Mouse (Mus musculus): ENCODE results near the gene Gnai2. TPM values are rescaled to one million over a fixed set of nuclear protein-coding genes. Genes with fewer than 3 reads are reported as not detected.

Gene Gnai2
- total RNA-seq, 2 experiments from 2014 or later, result 59.3 to 75.5 TPM

- no peak for DNase-seq (ENCODE audit: low spot score)
Measured at GRCm38 (mm10) chr9:107659961-107660360, 24.8 kb upstream of the Gnai2 start.

GRCm38 (mm10) chr9:107659551-107659950 is 24.4 kb upstream of the Gnai2 start:
- no peak for DNase-seq (ENCODE audit: low spot score)

- DNase-seq (ENCODE audit: low spot score), result no peak
Measured at GRCm38 (mm10) chr9:107658096-107658495, 22.9 kb upstream of the Gnai2 start.

GRCm38 (mm10) chr9:107657144-107657543 is 22.0 kb upstream of the Gnai2 start:
- DNase-seq (ENCODE audit: low spot score), result no peak

GRCm38 (mm10) chr9:107654585-107654984 is 19.4 kb upstream of the Gnai2 start:
- no peak for DNase-seq (ENCODE audit: low spot score)

DNA sequence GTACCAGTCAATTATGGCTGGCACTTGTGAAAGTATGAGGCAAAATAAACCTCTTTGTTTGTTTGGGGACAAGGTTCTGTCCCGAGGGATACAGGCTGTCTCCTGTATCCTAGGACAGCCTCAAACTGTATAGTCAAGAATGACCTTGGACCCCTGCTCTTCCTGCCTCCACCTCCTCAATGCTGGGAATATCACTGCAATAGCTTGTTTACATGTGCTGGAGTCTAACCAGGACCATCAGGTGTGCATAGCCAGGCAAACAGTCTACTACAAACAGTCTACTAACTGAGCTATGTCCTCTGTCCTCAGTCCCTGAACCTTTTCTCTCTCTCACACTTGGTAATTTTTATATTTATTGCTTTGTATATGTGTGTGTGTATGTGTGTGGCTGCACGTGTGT is 18.3 kb upstream of the Gnai2 start:
- no peak for DNase-seq (ENCODE audit: low spot score)

GRCm38 (mm10) chr9:107650708-107651481 is 15.7 kb upstream of the Gnai2 start:
- no peak for DNase-seq (ENCODE audit: low spot score)

DNA sequence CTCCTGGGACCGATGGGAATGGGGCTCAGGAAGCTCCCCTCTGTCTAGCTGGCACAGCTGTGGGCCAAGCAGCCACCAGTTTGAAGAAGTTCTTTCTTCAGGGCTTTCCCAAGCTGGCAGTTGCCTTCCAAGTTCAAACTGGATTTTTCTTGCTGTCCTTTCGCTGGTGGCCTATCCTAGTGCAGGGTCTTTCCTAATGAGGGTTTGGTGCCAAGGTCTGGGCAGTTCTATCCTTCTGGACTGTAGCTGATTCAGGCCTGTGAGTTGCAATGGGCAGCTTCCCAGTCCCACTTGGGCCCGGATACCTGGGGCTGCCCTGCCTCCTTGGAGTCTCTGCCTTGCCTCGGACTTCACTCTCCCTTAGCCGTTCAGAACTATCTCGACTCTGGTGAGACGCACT is 15.1 kb upstream of the Gnai2 start:
- no peak for DNase-seq (ENCODE audit: low spot score)

DNA sequence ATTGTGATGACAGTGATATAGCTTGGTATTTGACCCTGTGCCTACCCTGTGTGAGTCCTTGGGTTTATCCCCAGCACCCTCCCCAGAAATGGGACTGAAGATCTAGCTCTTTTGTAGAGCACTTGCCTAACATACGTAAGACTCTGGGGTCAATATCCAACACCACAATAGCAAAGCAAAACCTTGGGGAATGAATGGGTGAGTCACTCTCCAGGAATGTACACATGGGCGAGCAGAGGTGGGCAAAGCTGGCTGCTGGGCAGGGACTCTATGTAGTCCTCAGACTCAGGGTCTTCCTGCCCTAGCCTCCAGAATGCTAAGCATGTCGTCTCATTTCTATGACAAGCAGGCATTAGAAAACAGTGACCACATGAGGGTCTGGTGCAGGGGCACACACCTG is 13.6 kb upstream of the Gnai2 start:
- DNase-seq (ENCODE audit: low spot score), result no peak

GRCm38 (mm10) chr9:107646975-107647374 is 11.8 kb upstream of the Gnai2 start:
- DNase-seq (ENCODE audit: low spot score), result no peak

DNA sequence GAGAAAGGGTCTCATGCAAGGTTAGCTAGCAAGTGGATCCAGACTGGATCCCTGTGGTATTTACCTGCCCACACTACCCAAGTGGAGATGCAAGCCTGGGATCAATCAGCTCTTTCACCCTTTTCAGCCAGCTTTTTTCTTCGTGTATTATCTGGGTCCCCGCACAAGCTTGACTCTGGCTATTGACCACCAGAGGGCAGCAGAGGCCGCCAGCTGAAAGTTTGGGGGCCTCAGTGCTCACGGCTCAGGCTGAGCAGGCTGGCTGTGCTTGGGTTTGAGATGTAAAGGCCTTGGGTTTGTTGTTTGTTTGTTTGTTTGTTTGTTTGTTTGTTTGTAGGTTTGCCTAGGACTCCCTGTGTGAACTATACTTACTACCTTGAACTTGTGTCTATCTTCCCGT is 10.4 kb upstream of the Gnai2 start:
- peak; percentile 79 for DNase-seq (ENCODE audit: low spot score)

- DNase-seq (ENCODE audit: low spot score), result no peak
Measured at GRCm38 (mm10) chr9:107645153-107645510, 10.0 kb upstream of the Gnai2 start.

DNA sequence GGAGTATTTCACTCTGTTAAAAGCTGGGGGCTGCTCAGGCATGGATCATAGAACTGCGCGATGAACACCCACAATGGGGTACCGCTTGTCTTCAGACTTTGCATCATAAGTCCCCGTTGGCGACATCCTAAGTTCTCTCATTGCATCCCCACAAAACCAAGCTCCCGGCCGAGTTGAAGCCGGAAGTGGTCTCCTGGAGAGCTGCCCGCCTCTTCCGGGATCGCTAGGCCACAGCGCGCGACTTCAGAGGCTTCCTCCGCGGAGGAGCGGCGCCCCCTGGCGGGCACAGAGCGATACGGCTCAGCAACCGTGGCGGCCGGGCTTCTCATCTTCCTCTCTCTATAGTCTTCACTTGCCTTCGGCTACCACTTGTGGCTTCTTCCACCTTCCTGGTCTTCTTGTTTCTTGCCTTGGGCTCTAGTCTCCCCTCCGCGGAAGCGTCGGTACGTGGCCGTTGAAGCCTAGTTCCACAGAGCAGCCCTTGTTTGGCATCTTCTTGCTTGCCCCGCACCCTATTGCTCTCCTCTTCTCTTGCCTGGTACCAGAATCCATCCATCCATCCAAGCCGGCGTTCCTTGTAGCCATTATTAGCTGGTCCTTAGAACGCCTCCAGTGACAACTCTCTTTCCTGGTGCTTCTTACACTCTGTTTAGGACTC is 9.5 kb upstream of the Gnai2 start:
- peak; percentile 91 for DNase-seq (ENCODE audit: low spot score)

GRCm38 (mm10) chr9:107643544-107644214 is 8.5 kb upstream of the Gnai2 start:
- DNase-seq (ENCODE audit: low spot score), result no peak

DNA sequence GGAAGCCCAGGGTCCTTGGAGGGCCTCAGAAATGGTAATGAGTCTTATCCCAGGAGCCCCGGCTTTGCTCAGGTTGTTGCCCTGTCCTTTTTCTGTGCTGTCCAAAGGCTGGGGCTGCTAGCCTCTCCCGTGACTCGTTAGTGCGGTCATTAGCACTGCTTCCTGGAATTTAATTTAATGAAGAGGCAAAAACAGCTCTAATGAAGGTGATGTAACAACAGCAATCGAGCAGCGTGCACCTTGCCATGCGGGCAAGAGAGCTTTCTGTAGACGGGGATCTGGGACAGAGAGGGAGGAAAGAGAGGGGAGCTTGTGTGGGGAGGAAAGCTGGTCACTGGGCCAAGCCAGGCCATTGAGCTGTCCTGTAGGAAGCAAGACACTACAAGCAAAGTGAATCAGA is 6.5 kb upstream of the Gnai2 start:
- DNase-seq (ENCODE audit: low spot score), result no peak

DNA sequence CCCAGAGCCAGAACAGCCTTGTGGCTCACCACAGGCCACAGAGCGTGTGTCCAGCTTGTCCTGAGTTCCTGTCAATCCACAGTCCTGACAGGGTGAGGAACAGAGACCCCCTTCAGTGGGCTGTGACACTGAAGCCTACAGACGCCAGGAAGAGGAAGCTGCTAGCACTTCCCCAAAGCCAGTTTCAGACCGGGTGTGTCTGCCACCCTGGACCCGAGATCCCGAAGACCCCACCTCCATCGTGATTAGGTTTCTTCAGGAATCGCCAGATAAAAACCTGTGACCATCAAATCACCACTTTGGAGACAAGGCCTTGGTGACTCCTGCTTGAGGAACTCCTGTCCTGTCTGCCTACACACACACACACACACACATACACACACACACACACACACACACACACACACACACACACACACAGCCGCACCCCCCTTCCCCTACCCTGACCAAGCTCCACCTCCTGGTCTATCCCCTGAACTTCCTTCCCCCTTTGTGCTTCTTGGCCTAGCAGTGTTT is 5.1 kb upstream of the Gnai2 start:
- DNase-seq (ENCODE audit: low spot score), result no peak

DNA sequence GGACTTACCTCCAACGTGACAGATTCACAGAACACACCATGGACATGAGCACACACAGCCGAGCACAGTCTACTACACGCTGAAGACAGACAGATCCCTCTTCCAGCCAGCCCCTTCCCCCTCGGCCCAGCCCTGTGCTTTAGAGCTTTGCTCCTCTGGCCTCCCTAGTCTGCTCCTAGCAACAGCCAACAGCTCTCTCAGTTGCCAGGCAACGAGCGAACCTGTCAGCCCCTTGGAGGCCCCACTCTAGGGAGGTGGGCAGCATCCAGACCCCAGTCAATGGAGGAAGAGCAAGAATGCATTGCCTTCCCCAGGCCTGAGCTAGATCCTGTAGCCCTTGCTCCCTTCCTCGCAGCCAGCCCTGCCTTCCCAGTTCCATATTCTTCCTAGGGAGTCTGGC is 1.9 kb upstream of the Gnai2 start:
- DNase-seq (ENCODE audit: low spot score), result no peak

- no peak for DNase-seq (ENCODE audit: low spot score)
Measured at GRCm38 (mm10) chr9:107634406-107635278, 525 bp downstream of the Gnai2 start.

- DNase-seq (ENCODE audit: low spot score), result no peak
Measured at GRCm38 (mm10) chr9:107633661-107634405, 1.3 kb downstream of the Gnai2 start.

DNA sequence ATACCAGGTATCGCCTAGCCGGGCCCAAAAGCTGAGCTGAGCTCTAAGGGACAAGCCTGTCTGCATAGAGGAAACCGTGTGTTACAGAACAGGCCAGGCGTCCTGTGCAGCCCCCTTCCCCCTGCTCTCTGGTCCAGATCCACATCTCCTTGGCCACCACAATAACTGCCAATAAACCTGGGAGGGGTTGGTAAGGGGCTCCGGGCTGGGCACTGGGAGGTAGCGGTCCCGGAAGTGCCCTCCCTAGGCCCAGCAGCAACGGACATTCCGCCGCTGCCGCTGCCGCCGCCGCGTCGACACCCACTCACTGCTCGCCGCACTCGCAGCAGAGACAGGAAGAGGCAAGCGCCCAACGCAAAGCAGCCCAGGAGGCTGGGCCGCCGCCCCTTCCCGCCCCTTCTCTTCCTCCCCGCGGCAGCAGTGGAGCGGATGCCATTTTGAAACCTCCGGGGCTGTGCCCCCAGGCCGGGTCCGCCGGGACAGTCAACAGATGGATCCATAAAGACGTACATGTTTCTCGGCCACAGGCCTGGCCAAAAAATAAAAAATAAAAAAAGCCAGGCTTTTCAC is 2.0 kb downstream of the Gnai2 start:
- peak; percentile 75 for DNase-seq (ENCODE audit: low spot score)

All from gastrocnemius, adult 18-20 months (tissue).